Mouse (Mus musculus) layer of hippocampus, adult 9-11 months (tissue): ENCODE results near the gene Aarsd1.
"Not testable (repeated sequence)": the region's sequence is repeated elsewhere in the genome, so short reads cannot be mapped to it uniquely, and the experiment has no call there.

Experiments
- DNase-seq: peaks from one replicate; pipeline ENCODE4 v3.0.0; 2022

The Aarsd1 gene

GRCm38 (mm10) chr11:101417101-101417855, at the start of gene Aarsd1:
Gene Aarsd1, minus strand, starts transcription at chr11:101417615.
- peak; percentile 69 for DNase-seq

- not testable (repeated sequence) for DNase-seq
These were observed 49.1 kb upstream of the Aarsd1 start for GRCm38 (mm10) chr11:101466552-101466950.

- peak; percentile 68 for DNase-seq
These were observed 48.6 kb upstream of the Aarsd1 start, which contains the start of gene Vat1 for GRCm38 (mm10) chr11:101465869-101466551. Gene Vat1, minus strand, starts transcription at chr11:101466230.

GRCm38 (mm10) chr11:101465101-101465868, 47.9 kb upstream of the Aarsd1 start:
- peak; percentile 52 for DNase-seq

- DNase-seq, result no peak
These were observed 47.0 kb upstream of the Aarsd1 start, which contains the start of gene Rnd2 for GRCm38 (mm10) chr11:101464211-101465100. Gene Rnd2, plus strand, starts transcription at chr11:101464999.

GRCm38 (mm10) chr11:101462583-101463440, 45.4 kb upstream of the Aarsd1 start:
- no peak for DNase-seq

- no peak for DNase-seq
These were observed 44.7 kb upstream of the Aarsd1 start for GRCm38 (mm10) chr11:101462141-101462540.

GRCm38 (mm10) chr11:101460321-101460720, 42.9 kb upstream of the Aarsd1 start:
- no peak for DNase-seq

GRCm38 (mm10) chr11:101459716-101460115, 42.3 kb upstream of the Aarsd1 start:
- DNase-seq, result no peak

GRCm38 (mm10) chr11:101458217-101458616, 40.8 kb upstream of the Aarsd1 start:
- DNase-seq, result no peak

- DNase-seq, result no peak
These were observed 40.2 kb upstream of the Aarsd1 start for GRCm38 (mm10) chr11:101457631-101458030.

GRCm38 (mm10) chr11:101455627-101456026, 38.2 kb upstream of the Aarsd1 start:
- no peak for DNase-seq

GRCm38 (mm10) chr11:101454702-101455101, 37.3 kb upstream of the Aarsd1 start:
- no peak for DNase-seq

- no peak for DNase-seq
These were observed 34.8 kb upstream of the Aarsd1 start for GRCm38 (mm10) chr11:101452093-101452774.

- DNase-seq, result no peak
These were observed 34.1 kb upstream of the Aarsd1 start for GRCm38 (mm10) chr11:101451536-101451935.

- DNase-seq, result no peak
These were observed 33.0 kb upstream of the Aarsd1 start for GRCm38 (mm10) chr11:101450394-101450793.

- not testable (repeated sequence) for DNase-seq
These were observed 32.2 kb upstream of the Aarsd1 start for GRCm38 (mm10) chr11:101449596-101449995.

GRCm38 (mm10) chr11:101448899-101449298, 31.5 kb upstream of the Aarsd1 start:
- no peak for DNase-seq

GRCm38 (mm10) chr11:101448274-101448746, 30.9 kb upstream of the Aarsd1 start, which contains the start of gene Ifi35:
Gene Ifi35, plus strand, starts transcription at chr11:101448407.
- peak; percentile 48 for DNase-seq

GRCm38 (mm10) chr11:101447786-101448185, 30.4 kb upstream of the Aarsd1 start:
- DNase-seq, result no peak
